Mouse (Mus musculus) olfactory bulb, adult 2 months (tissue): Measurements from ENCODE around the gene Stat2. TPM values are rescaled to one million over a fixed set of nuclear protein-coding genes. Genes with fewer than 3 reads are reported as not detected.
A peak's percentile ranks its signal among the peaks of the same experiment; 100 is the strongest.

Source experiments
- H3K27ac ChIP-seq: fragments of 200-500 bp; 2 replicates; pipeline ENCODE4 v1.5.1; 2012; ENCODE audit warnings: low read depth, low read length; ENCODE audit not compliant: insufficient read depth
- H3K4me1 ChIP-seq: fragments of 200-500 bp; 2 replicates; pipeline ENCODE4 v1.6.1; 2012; ENCODE audit warnings: low read length; ENCODE audit not compliant: control insufficient read depth, insufficient read depth
- H3K4me3 ChIP-seq: fragments of 200-500 bp; 2 replicates; pipeline ENCODE4 v1.5.1; 2012; ENCODE audit warnings: mild to moderate bottlenecking, low read depth, low read length, moderate library complexity; ENCODE audit not compliant: insufficient read depth
- CTCF ChIP-seq: fragments of 200-500 bp; IDR thresholded peaks from 2 replicates; pipeline ENCODE4 v1.5.1; 2012; ENCODE audit warnings: low read depth, mild to moderate bottlenecking, low read length, moderate library complexity; ENCODE audit not compliant: insufficient read depth
- POLR2A ChIP-seq: fragments of 200-500 bp; IDR thresholded peaks from 2 replicates; pipeline ENCODE4 v1.6.1; 2012; ENCODE audit warnings: mild to moderate bottlenecking, low read depth, low read length, moderate library complexity; ENCODE audit not compliant: insufficient read depth
- WGBS: fragments of 180-500 bp; shearing (Covaris S2); methylation state at CpG from one replicate; pipeline ENCODE4 v1.1.7; 2018; 5-methylcytosine and 5-hydroxymethylcytosine counted together
- polyA plus RNA-seq: library from polyadenylated mRNA; stranded (reverse); fragments of >200 nt; gene quantifications from 2 replicates; pipeline ENCODE4 v1.2.4, GENCODE M21; 2012; ENCODE audit warnings: low replicate concordance; ENCODE audit not compliant: missing spikeins, insufficient read depth, insufficient read length

Gene Stat2
- polyA plus RNA-seq, 1 experiment, result not detected

- 0 out of 2 replicates have a peak, but pooled peaks cover 3% of the 10 kb centered on the region for H3K4me1 ChIP-seq
- TF ChIP-seq POLR2A (peak; percentile 90), CTCF (no peak)
- under 1% methylated on average over 61 of the region's 61 CpGs for WGBS
- peak within 1 kb of the TSS; percentile 98 for H3K4me3 ChIP-seq
- H3K27ac ChIP-seq, result peak within 1 kb of the TSS; percentile 97
Observed at GRCm38 (mm10) chr10:128337306-128338181, 67.2 kb downstream of the Stat2 start, which contains the start of gene Cs. Cs (plus strand) TSS chr10:128337734.

- 8% methylated on average over 5 of the region's 5 CpGs for WGBS
- H3K27ac ChIP-seq, result peak overlapping the region; percentile 97
- TF ChIP-seq POLR2A (no peak), CTCF (no peak)
- H3K4me1 ChIP-seq, result 0 out of 2 replicates have a peak, but pooled peaks cover 4% of the 10 kb centered on the region
- H3K4me3 ChIP-seq, result peak overlapping the region; percentile 98
Observed at GRCm38 (mm10) chr10:128338415-128338814, 68.1 kb downstream of the Stat2 start.

- WGBS, result 11% methylated on average over 2 of the region's 2 CpGs
- no peak overlapping the region for H3K27ac ChIP-seq
- H3K4me3 ChIP-seq, result no peak overlapping the region
- TF ChIP-seq CTCF (no peak), POLR2A (no peak)
- 0 out of 2 replicates have a peak, but pooled peaks cover 4% of the 10 kb centered on the region for H3K4me1 ChIP-seq
Observed at GRCm38 (mm10) chr10:128338948-128339347, 68.6 kb downstream of the Stat2 start.

- Histone ChIP-seq H3K4me1 (peaks cover 9% of the 10 kb centered on the region), H3K4me3 (no peak overlapping the region), H3K27ac (no peak overlapping the region)
- WGBS, result 73% methylated on average over 2 of the region's 2 CpGs
- no peak for TF ChIP-seq CTCF
- TF ChIP-seq POLR2A, result no peak
Observed at GRCm38 (mm10) chr10:128340257-128340656, 69.9 kb downstream of the Stat2 start.

Other genes starting within 250 kb of the Stat2 start
- not detected in 2 replicates for gene Naca, start 235.0 kb upstream of the Stat2 start, polyA plus RNA-seq
- gene Ptges3, start 211.6 kb upstream of the Stat2 start, polyA plus RNA-seq, result not detected in 2 replicates
- gene Atp5b, start 187.3 kb upstream of the Stat2 start, polyA plus RNA-seq, result 323 and 1,263 TPM in 2 replicates
- gene Baz2a, start 179.0 kb upstream of the Stat2 start, polyA plus RNA-seq, result 53.8 and 199 TPM in 2 replicates
- not detected in 2 replicates for gene Rbms2, start 90.3 kb upstream of the Stat2 start, polyA plus RNA-seq
- gene Gls2, start 76.1 kb upstream of the Stat2 start, polyA plus RNA-seq, result not detected in 2 replicates
- gene Spryd4, start 58.8 kb upstream of the Stat2 start, polyA plus RNA-seq, result not detected in 2 replicates
- gene Mip, start 44.7 kb upstream of the Stat2 start, polyA plus RNA-seq, result not detected in 2 replicates
- gene Timeless, start 38.5 kb upstream of the Stat2 start, polyA plus RNA-seq, result not detected in 2 replicates
- gene Apon, start 16.5 kb upstream of the Stat2 start, polyA plus RNA-seq, result not detected in 2 replicates
- not detected in 2 replicates for gene Apof, start 1.9 kb upstream of the Stat2 start, polyA plus RNA-seq
- not detected in 2 replicates for gene Il23a, start 28.2 kb downstream of the Stat2 start, polyA plus RNA-seq
- gene Pan2, start 32.8 kb downstream of the Stat2 start, polyA plus RNA-seq, result not detected in 2 replicates
- gene Cnpy2, start 51.9 kb downstream of the Stat2 start, polyA plus RNA-seq, result not detected in 2 replicates
- gene Cs, start 67.2 kb downstream of the Stat2 start, polyA plus RNA-seq, result 262 TPM in 1 of 2 replicates, not detected in the other
- gene Coq10a, start 98.4 kb downstream of the Stat2 start, polyA plus RNA-seq, result not detected in 2 replicates
- gene Ankrd52, start 106.6 kb downstream of the Stat2 start, polyA plus RNA-seq, result not detected in 2 replicates
- not detected in 2 replicates for gene Slc39a5, start 130.7 kb downstream of the Stat2 start, polyA plus RNA-seq
- gene Nabp2, start 140.9 kb downstream of the Stat2 start, polyA plus RNA-seq, result not detected in 2 replicates
- 155 TPM in 1 of 2 replicates, not detected in the other for gene Rnf41, start 141.1 kb downstream of the Stat2 start, polyA plus RNA-seq
- 236 and 251 TPM in 2 replicates for gene Smarcc2, start 188.7 kb downstream of the Stat2 start, polyA plus RNA-seq
- not detected in 2 replicates for gene Myl6, start 223.6 kb downstream of the Stat2 start, polyA plus RNA-seq
- gene Myl6b, start 228.1 kb downstream of the Stat2 start, polyA plus RNA-seq, result not detected in 2 replicates